Mouse (Mus musculus) liver, adult 2 months (tissue): Measurements from ENCODE around the gene Sult1b1. TPM values are rescaled to one million over a fixed set of nuclear protein-coding genes. Genes with fewer than 3 reads are reported as not detected.
"Not testable (repeated sequence)": the region's sequence is repeated elsewhere in the genome, so short reads cannot be mapped to it uniquely, and the experiment has no call there.

Source experiments
- DNase-seq: peaks from one replicate; pipeline ENCODE4 v3.0.0-alpha.2; 2011; ENCODE audit warnings: low read depth, low spot score; ENCODE audit errors: extremely low read depth
- H3K27ac ChIP-seq: fragments of 200-500 bp; replicated peaks from 2 replicates; pipeline ENCODE4 v1.5.1; 2012; ENCODE audit warnings: low read depth, mild to moderate bottlenecking, control low read depth, inconsistent platforms, low read length; ENCODE audit not compliant: insufficient read depth
- H3K27me3 ChIP-seq: fragments of 200-500 bp; 2 replicates; pipeline ENCODE4 v1.6.1; 2012; ENCODE audit warnings: mild to moderate bottlenecking, moderate library complexity, low read length, inconsistent platforms; ENCODE audit not compliant: control insufficient read depth, insufficient read depth
- H3K36me3 ChIP-seq: fragments of 200-500 bp; 2 replicates; pipeline ENCODE4 v1.6.1; 2012; ENCODE audit warnings: low read length, inconsistent platforms; ENCODE audit not compliant: control insufficient read depth, insufficient read depth
- H3K4me1 ChIP-seq: fragments of 200-500 bp; 2 replicates; pipeline ENCODE4 v1.6.1; 2011; ENCODE audit warnings: low read length; ENCODE audit not compliant: control insufficient read depth, insufficient read depth
- H3K4me3 ChIP-seq: fragments of 200-500 bp; 2 replicates; pipeline ENCODE4 v1.5.1; 2011; ENCODE audit warnings: low read depth, mild to moderate bottlenecking, control low read depth, low read length, moderate library complexity; ENCODE audit not compliant: insufficient read depth
- H3K79me2 ChIP-seq: fragments of 200-500 bp; 2 replicates; pipeline ENCODE4 v1.6.1; 2012; ENCODE audit warnings: inconsistent platforms, mild to moderate bottlenecking, low read length, moderate library complexity; ENCODE audit not compliant: control insufficient read depth, insufficient read depth
- H3K9ac ChIP-seq: fragments of 200-500 bp; 2 replicates; pipeline ENCODE4 v1.6.1; 2012; ENCODE audit warnings: low read depth, mild to moderate bottlenecking, control low read depth, inconsistent platforms, low read length
- CTCF ChIP-seq: fragments of 200-500 bp; IDR thresholded peaks from 2 replicates; pipeline ENCODE4 v1.5.1; 2011; ENCODE audit warnings: low read depth, low read length, control low read depth
- POLR2A ChIP-seq: fragments of 200-500 bp; IDR thresholded peaks from 2 replicates; pipeline ENCODE4 v1.6.1; 2011; ENCODE audit warnings: low read length, control low read depth; ENCODE audit not compliant: insufficient read depth; ENCODE audit errors: extremely low read depth
- WGBS: fragments of 180-500 bp; shearing (Covaris S2); methylation state at CpG from one replicate; pipeline ENCODE4 v1.1.7; 2018; 5-methylcytosine and 5-hydroxymethylcytosine counted together
- polyA plus RNA-seq: library from polyadenylated mRNA; depleted of rRNA; stranded (reverse); fragments of >200 nt; gene quantifications from 2 replicates; pipeline ENCODE4 v1.2.3, GENCODE M21; 2012; rRNA removed
- total RNA-seq: library from RNA; depleted of rRNA; stranded (reverse); fragments of >200 nt; gene quantifications from 2 replicates; pipeline ENCODE4 v1.2.3, GENCODE M21; 2014; rRNA removed

The Sult1b1 gene
- total and polyA plus RNA-seq, 2 experiments, result 1.9 to 36.1 TPM

GRCm38 (mm10) chr5:87490771-87491170 is 47.2 kb downstream of the Sult1b1 start, which contains the start of gene Ugt2a1:
TSS of gene Ugt2a1 (minus strand) at chr5:87490871.
- Histone ChIP-seq H3K27me3 (no peaks in the 10 kb centered on the region), H3K4me1 (no peaks in the 10 kb centered on the region), H3K9ac (no peak within 1 kb of the TSS), H3K27ac (no peak within 1 kb of the TSS), H3K4me3 (no peak within 1 kb of the TSS), H3K79me2 (no peaks in the 10 kb centered on the region), H3K36me3 (no peaks in the 10 kb centered on the region)
- 93% methylated on average over 1 of the region's 1 CpGs for WGBS
- no peak for TF ChIP-seq POLR2A
- TF ChIP-seq CTCF, result no peak
- DNase-seq, result no peak

GRCm38 (mm10) chr5:87486706-87487105 is 51.3 kb downstream of the Sult1b1 start, which contains the start of gene Gm43638:
TSS of gene Gm43638 (minus strand) at chr5:87486806.
- not testable (repeated sequence) for H3K79me2 ChIP-seq, H3K4me3 ChIP-seq, H3K27ac ChIP-seq, DNase-seq, H3K4me1 ChIP-seq, H3K27me3 ChIP-seq, H3K36me3 ChIP-seq, H3K9ac ChIP-seq
- WGBS, result 90% methylated on average over 1 of the region's 1 CpGs

DNA sequence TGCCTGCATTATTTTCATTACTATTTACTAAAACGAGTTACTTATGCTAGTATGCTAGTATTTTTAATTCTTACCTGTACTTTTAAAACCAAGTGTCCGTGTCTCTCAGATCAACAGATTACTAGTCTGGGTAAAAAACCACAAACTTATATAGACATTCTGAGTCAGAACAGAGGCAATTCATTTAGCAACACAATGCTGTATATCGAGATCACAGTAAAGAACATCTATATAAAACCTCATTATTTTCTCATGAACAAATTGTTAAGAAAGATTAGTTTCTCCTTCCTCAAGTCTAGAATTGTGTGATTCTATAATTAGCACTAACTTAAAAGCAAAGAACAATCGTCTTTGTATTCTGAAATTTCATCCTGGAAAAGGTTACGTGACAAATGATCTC is 55.8 kb downstream of the Sult1b1 start, which contains the start of gene Ugt2a2:
Gene Ugt2a2, minus strand, starts transcription at position 101 of the 400 bp plus-strand sequence.
- Histone ChIP-seq H3K4me1 (no peaks in the 10 kb centered on the region), H3K27me3 (no peaks in the 10 kb centered on the region), H3K9ac (no peak within 1 kb of the TSS), H3K4me3 (no peak within 1 kb of the TSS), H3K79me2 (no peaks in the 10 kb centered on the region), H3K27ac (no peak within 1 kb of the TSS), H3K36me3 (no peaks in the 10 kb centered on the region)
- TF ChIP-seq POLR2A, result no peak
- TF ChIP-seq CTCF, result no peak
- DNase-seq, result no peak
- WGBS, result 85% methylated on average over 5 of the region's 5 CpGs

Other genes with a start within 250 kb of the Sult1b1 start
- gene Ugt2a3, start 201.0 kb downstream of the Sult1b1 start, total RNA-seq, result 509 and 549 TPM in 2 replicates
- gene Ugt2a3, start 201.0 kb downstream of the Sult1b1 start, polyA plus RNA-seq, result 108 and 121 TPM in 2 replicates
- gene Ugt2b38, start 114.0 kb downstream of the Sult1b1 start, total RNA-seq, result 3.0 and 3.7 TPM in 2 replicates
- 0.05 and 1.4 TPM in 2 replicates for gene Ugt2b38, start 114.0 kb downstream of the Sult1b1 start, polyA plus RNA-seq
- gene Ugt2a2, start 55.9 kb downstream of the Sult1b1 start, total RNA-seq, result not detected in 2 replicates
- not detected in 2 replicates for gene Ugt2a2, start 55.9 kb downstream of the Sult1b1 start, polyA plus RNA-seq
- gene Gm43638, start 51.4 kb downstream of the Sult1b1 start, total RNA-seq, result not detected in 2 replicates
- gene Gm43638, start 51.4 kb downstream of the Sult1b1 start, polyA plus RNA-seq, result not detected in 2 replicates
- not detected in 2 replicates for gene Ugt2a1, start 47.3 kb downstream of the Sult1b1 start, total RNA-seq
- gene Ugt2a1, start 47.3 kb downstream of the Sult1b1 start, polyA plus RNA-seq, result not detected in 2 replicates
- gene Sult1d1, start 30.8 kb upstream of the Sult1b1 start, total RNA-seq, result 141 and 268 TPM in 2 replicates
- gene Sult1d1, start 30.8 kb upstream of the Sult1b1 start, polyA plus RNA-seq, result 6.7 and 10.2 TPM in 2 replicates
- 0.09 and 0.20 TPM in 2 replicates for gene Sult1e1, start 53.4 kb upstream of the Sult1b1 start, total RNA-seq
- gene Sult1e1, start 53.4 kb upstream of the Sult1b1 start, polyA plus RNA-seq, result 0.49 TPM in 1 of 2 replicates, not detected in the other
- gene Csn1s1, start 128.0 kb upstream of the Sult1b1 start, total RNA-seq, result not detected in 2 replicates
- not detected in 2 replicates for gene Csn1s1, start 128.0 kb upstream of the Sult1b1 start, polyA plus RNA-seq
- not detected in 2 replicates for gene Csn2, start 161.4 kb upstream of the Sult1b1 start, total RNA-seq
- 0.14 TPM in 1 of 2 replicates, not detected in the other for gene Csn2, start 161.4 kb upstream of the Sult1b1 start, polyA plus RNA-seq
- gene Csn1s2a, start 236.4 kb upstream of the Sult1b1 start, total RNA-seq, result not detected in 2 replicates
- gene Csn1s2a, start 236.4 kb upstream of the Sult1b1 start, polyA plus RNA-seq, result not detected in 2 replicates